Mouse (Mus musculus) thymus, adult 2 months (tissue): ENCODE measurements at regions not wholly inside any gene's neighbourhood (a gene's known extent, or its start where the extent isn't known, plus 50 kb on each side); places are given as distances from the start of the nearest gene placed in this dataset.

ENCODE experiments used
- CTCF ChIP-seq: fragments of 200-500 bp; IDR thresholded peaks from 2 replicates; pipeline ENCODE4 v1.5.1; 2012; ENCODE audit warnings: mild to moderate bottlenecking, control low read depth, low read length, moderate library complexity, borderline replicate concordance; ENCODE audit not compliant: control insufficient read depth, poor library complexity, insufficient read depth; ENCODE audit errors: extremely low read depth
- POLR2A ChIP-seq: fragments of 200-500 bp; IDR thresholded peaks from 2 replicates; pipeline ENCODE4 v1.6.1; 2012; ENCODE audit warnings: mild to moderate bottlenecking, low read length, control low read depth, moderate library complexity; ENCODE audit not compliant: control insufficient read depth, poor library complexity, insufficient read depth; ENCODE audit errors: extremely low read depth

DNA sequence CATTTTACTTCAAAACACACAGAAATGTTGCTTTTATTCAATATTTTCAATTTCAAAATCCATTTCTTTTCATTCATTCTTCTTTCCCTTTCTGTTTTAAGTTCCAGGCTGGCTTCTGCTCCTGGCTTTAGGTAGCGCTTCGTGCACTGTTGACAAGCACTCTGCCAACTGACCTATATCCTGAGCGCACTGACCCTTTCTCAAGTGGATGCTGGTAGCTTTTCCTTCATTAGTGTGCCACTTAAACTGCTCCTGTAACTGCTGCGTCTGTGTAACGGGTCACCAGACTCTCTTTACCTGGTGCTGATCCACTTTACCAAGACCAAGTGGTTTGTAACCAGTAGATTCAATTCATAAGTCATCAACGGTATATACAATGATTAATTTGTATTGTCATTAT lies 67.7 kb upstream of the Osbpl8 start:
- TF ChIP-seq CTCF (no peak), POLR2A (no peak)
